Mouse (Mus musculus): ENCODE results near the gene Dffb.
A peak's percentile ranks its signal among the peaks of the same experiment; 100 is the strongest.

The Dffb gene

GRCm38 (mm10) chr4:153974431-153975291 is at the start of gene Dffb, which contains the start of gene Cep104:
Gene Dffb, minus strand, starts transcription at chr4:153975126.
Gene Cep104, plus strand, starts transcription at chr4:153975194.
- DNase-seq (ENCODE audit: low spot score in 2 of 2): peak; percentile 88 to 90

- DNase-seq (ENCODE audit: low spot score in 2 of 2): no peak
Observed at GRCm38 (mm10) chr4:154023754-154024601, 49.1 kb upstream of the Dffb start.

GRCm38 (mm10) chr4:154022844-154023243 is 47.9 kb upstream of the Dffb start:
- DNase-seq (ENCODE audit: low spot score in 2 of 2): no peak

GRCm38 (mm10) chr4:154022407-154022806 is 47.5 kb upstream of the Dffb start:
- no peak for DNase-seq (ENCODE audit: low spot score in 2 of 2)

GRCm38 (mm10) chr4:154021432-154021831 is 46.5 kb upstream of the Dffb start:
- DNase-seq (ENCODE audit: low spot score in 2 of 2): no peak

- peak in 1 of 2 experiments; percentile 29 for DNase-seq (ENCODE audit: low spot score in 2 of 2)
Observed at GRCm38 (mm10) chr4:154019571-154019970, 44.6 kb upstream of the Dffb start.

GRCm38 (mm10) chr4:154015476-154015875 is 40.5 kb upstream of the Dffb start:
- DNase-seq (ENCODE audit: low spot score in 2 of 2): no peak

GRCm38 (mm10) chr4:154012132-154012882 is 37.4 kb upstream of the Dffb start:
- peak in 1 of 2 experiments; percentile 8 for DNase-seq (ENCODE audit: low spot score in 2 of 2)

- peak; percentile 65 to 73 for DNase-seq (ENCODE audit: low spot score in 2 of 2)
Observed at GRCm38 (mm10) chr4:154011646-154012089, 36.7 kb upstream of the Dffb start, which contains the start of gene Lrrc47. Gene Lrrc47, plus strand, starts transcription at chr4:154011731.

- DNase-seq (ENCODE audit: low spot score in 2 of 2): no peak
Observed at GRCm38 (mm10) chr4:154010907-154011645, 36.1 kb upstream of the Dffb start.

- no peak for DNase-seq (ENCODE audit: low spot score in 2 of 2)
Observed at GRCm38 (mm10) chr4:154007759-154008158, 32.8 kb upstream of the Dffb start.

- no peak for DNase-seq (ENCODE audit: low spot score in 2 of 2)
Observed at GRCm38 (mm10) chr4:154006264-154006663, 31.3 kb upstream of the Dffb start.

- DNase-seq (ENCODE audit: low spot score in 2 of 2): no peak
Observed at GRCm38 (mm10) chr4:154005488-154005887, 30.6 kb upstream of the Dffb start.

- DNase-seq (ENCODE audit: low spot score in 2 of 2): no peak
Observed at GRCm38 (mm10) chr4:153993505-153993904, 18.6 kb upstream of the Dffb start.

- no peak for DNase-seq (ENCODE audit: low spot score in 2 of 2)
Observed at GRCm38 (mm10) chr4:153992715-153993114, 17.8 kb upstream of the Dffb start.

GRCm38 (mm10) chr4:153980470-153980869 is 5.5 kb upstream of the Dffb start:
- no peak for DNase-seq (ENCODE audit: low spot score in 2 of 2)

GRCm38 (mm10) chr4:153979243-153979642 is 4.3 kb upstream of the Dffb start:
- no peak for DNase-seq (ENCODE audit: low spot score in 2 of 2)

GRCm38 (mm10) chr4:153975768-153976167 is 842 bp upstream of the Dffb start:
- no peak for DNase-seq (ENCODE audit: low spot score in 2 of 2)

- no peak for DNase-seq (ENCODE audit: low spot score in 2 of 2)
Observed at GRCm38 (mm10) chr4:153975292-153975662, 351 bp upstream of the Dffb start.

GRCm38 (mm10) chr4:153968063-153968462 is 6.9 kb downstream of the Dffb start:
- DNase-seq (ENCODE audit: low spot score in 2 of 2): no peak

GRCm38 (mm10) chr4:153967556-153967955 is 7.4 kb downstream of the Dffb start:
- DNase-seq (ENCODE audit: low spot score in 2 of 2): no peak

Data from natural killer cell, adult 2 months (primary cell).